Mouse (Mus musculus): ENCODE measurements around the gene Hist1h3e.

GRCm38 (mm10) chr13:23524654-23525053, 37.5 kb downstream of the Hist1h3e start:
- peak; percentile 92 for TF ChIP-seq CTCF (IDR thresholded peaks at IDR 0.05)
- no peak for TF ChIP-seq EP300 (IDR thresholded peaks at IDR 0.05)

Data from lung, postnatal 0 days (tissue).